Mouse (Mus musculus): ENCODE data around the gene Tomm20.

- TF ChIP-seq CTCF (IDR thresholded peaks at IDR 0.05) (no peak), POLR2A (IDR thresholded peaks at IDR 0.05; ENCODE audit: insufficient read depth, low read depth, low read length) (no peak), EP300 (IDR thresholded peaks at IDR 0.05; ENCODE audit: insufficient read depth, low read depth, low read length) (no peak)
These were observed 37.7 kb downstream of the Tomm20 start for GRCm38 (mm10) chr8:126907968-126908367.
